Mouse (Mus musculus) testis, postnatal 10 days (tissue): ENCODE results near the gene Vmn1r170.
"Not testable (repeated sequence)": the region's sequence is repeated elsewhere in the genome, so short reads cannot be mapped to it uniquely, and the experiment has no call there.

Experiments
- DNase-seq: peaks from one replicate; pipeline ENCODE4 v3.0.0; 2021; ENCODE audit warnings: low spot score

Gene Vmn1r170

DNA sequence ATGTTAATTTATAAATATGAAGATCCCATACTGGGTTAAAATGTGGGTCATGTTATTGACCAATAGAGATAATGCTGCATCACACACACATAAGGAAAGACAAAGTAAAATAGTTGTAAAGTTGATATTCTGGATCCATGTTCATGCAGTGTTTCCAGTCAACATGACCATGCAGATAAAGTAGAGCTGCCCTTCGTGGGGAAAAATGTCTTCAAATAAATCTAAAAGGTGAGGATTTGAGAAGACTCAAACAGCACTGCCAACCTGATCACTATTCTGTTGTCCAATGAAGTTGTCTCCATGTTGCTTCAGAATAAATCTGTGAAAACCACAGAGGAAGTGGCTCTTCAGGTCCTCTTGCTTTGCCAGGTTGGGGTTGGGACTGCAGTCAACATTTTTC lies at the start of gene Vmn1r170:
TSS of gene Vmn1r170 (plus strand) at position 301 of the 400 bp plus-strand sequence.
- not testable (repeated sequence) for DNase-seq

DNA sequence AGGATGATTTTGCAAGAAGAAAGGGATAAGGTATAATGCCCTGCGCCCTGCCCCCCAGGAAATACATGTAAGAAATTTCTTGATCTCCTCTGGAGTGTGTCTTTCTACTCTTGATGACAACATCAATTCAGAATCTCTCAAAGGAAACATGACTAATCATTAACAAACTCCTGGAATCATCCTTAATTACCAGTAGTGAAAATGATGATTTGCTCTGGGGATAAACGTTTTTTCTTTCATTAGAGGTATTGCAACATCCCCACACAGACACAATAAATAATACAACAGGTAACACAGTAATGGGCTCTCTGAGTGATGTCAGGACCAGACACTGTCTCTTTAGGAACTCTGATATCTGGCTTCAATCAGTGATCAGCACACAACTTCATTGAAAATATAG lies 30.7 kb upstream of the Vmn1r170 start, which contains the start of gene Vmn1r169:
TSS of gene Vmn1r169 (plus strand) at position 301 of the 400 bp plus-strand sequence.
- DNase-seq = not testable (repeated sequence)

GRCm38 (mm10) chr7:23630422-23630821 lies 24.4 kb downstream of the Vmn1r170 start, which contains the start of gene Vmn1r171:
TSS of gene Vmn1r171 (plus strand) at chr7:23630722.
- no peak for DNase-seq
